Mouse (Mus musculus): ENCODE results near the gene Slc50a1.

GRCm38 (mm10) chr3:89314340-89314739 is 44.0 kb upstream of the Slc50a1 start:
- TF ChIP-seq GATA1 (IDR thresholded peaks at IDR 0.05; ENCODE audit: borderline replicate concordance, low read length) (no peak), FLI1 (IDR thresholded peaks at IDR 0.05; ENCODE audit: low read length) (no peak)
